Mouse (Mus musculus) midbrain, embryonic 15.5 days (tissue): ENCODE data around the gene Crygn. TPM values are rescaled to one million over a fixed set of nuclear protein-coding genes. Genes with fewer than 3 reads are reported as not detected.

Experiments
- ATAC-seq: fragments of 200-750 bp; cut with Nextera tagmentation; replicated peaks from 2 replicates; pipeline ENCODE4 v1.8.0; 2017; ENCODE audit warnings: moderate TSS enrichment
- H3K27ac ChIP-seq: fragments of 300-500 bp; sonication (generic); 2 replicates; pipeline ENCODE4 v1.5.1; 2015; ENCODE audit warnings: mild to moderate bottlenecking, inconsistent platforms
- H3K27me3 ChIP-seq: fragments of 300-500 bp; sonication (generic); replicated peaks from 2 replicates; pipeline ENCODE4 v1.6.1; 2015; ENCODE audit warnings: inconsistent platforms
- H3K36me3 ChIP-seq: fragments of 300-500 bp; sonication (generic); replicated peaks from 2 replicates; pipeline ENCODE4 v1.6.1; 2015; ENCODE audit warnings: inconsistent platforms
- H3K4me1 ChIP-seq: fragments of 300-500 bp; sonication (generic); 2 replicates; pipeline ENCODE4 v1.6.1; 2015; ENCODE audit warnings: inconsistent platforms
- H3K4me2 ChIP-seq: fragments of 300-500 bp; sonication (generic); 2 replicates; pipeline ENCODE4 v1.6.1; 2015; ENCODE audit warnings: inconsistent platforms, mild to moderate bottlenecking, moderate library complexity
- H3K4me3 ChIP-seq: fragments of 300-500 bp; sonication (generic); 2 replicates; pipeline ENCODE4 v1.5.1; 2015; ENCODE audit warnings: mild to moderate bottlenecking, inconsistent platforms
- H3K9ac ChIP-seq: fragments of 300-500 bp; sonication (generic); 2 replicates; pipeline ENCODE4 v1.6.1; 2015; ENCODE audit warnings: mild to moderate bottlenecking, inconsistent platforms
- H3K9me3 ChIP-seq: fragments of 300-500 bp; sonication (generic); 2 replicates; pipeline ENCODE4 v1.6.1; 2016; ENCODE audit warnings: inconsistent platforms
- WGBS: fragments of 180-500 bp; shearing (Covaris S2); methylation state at CpG from one replicate; pipeline ENCODE4 v1.1.7; 2015; ENCODE audit warnings: mixed read lengths; 5-methylcytosine and 5-hydroxymethylcytosine counted together
- polyA plus RNA-seq: library from polyadenylated mRNA; unstranded; fragments of >200 nt; fragmentation: Nextera tagmentation; extraction: Ambion mirVana; gene quantifications from 2 replicates; pipeline ENCODE4 v1.2.1, GENCODE M21; 2015

Gene Crygn
- 1.7 and 2.5 TPM in 2 replicates for polyA plus RNA-seq

DNA sequence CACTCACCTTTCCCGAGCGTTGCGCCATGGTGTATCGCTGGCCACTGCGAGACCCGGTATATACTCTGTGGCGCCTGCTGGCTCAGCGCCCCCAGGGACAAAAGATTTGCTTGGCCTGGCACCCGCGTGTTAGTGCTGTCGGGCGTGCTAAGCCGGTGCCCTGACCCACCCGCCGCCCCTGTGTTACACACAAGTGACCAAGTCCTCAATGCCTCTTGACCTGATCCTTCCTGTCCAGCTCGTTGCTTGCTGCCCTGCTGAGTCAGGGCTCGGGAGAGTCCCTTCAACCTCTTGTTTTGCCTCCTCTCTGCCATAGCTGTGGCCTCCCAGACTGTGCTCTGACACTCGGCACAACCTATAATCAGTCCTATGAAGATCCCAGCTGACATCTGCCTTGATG is at the start of gene Crygn:
Gene Crygn, minus strand, starts transcription at position 193 of the 400 bp plus-strand sequence.
- H3K4me1 ChIP-seq: no peaks in the 10 kb centered on the region
- no peak within 1 kb of the TSS for H3K9ac ChIP-seq
- ATAC-seq: no peak
- no peaks in the 10 kb centered on the region for H3K27me3 ChIP-seq
- H3K4me3 ChIP-seq: no peak within 1 kb of the TSS
- WGBS: 39% methylated on average over 18 of the region's 18 CpGs
- H3K9me3 ChIP-seq: no peaks in the 10 kb centered on the region
- no peak within 1 kb of the TSS for H3K4me2 ChIP-seq
- H3K36me3 ChIP-seq: no peaks in the 10 kb centered on the region
- H3K27ac ChIP-seq: no peak within 1 kb of the TSS

DNA sequence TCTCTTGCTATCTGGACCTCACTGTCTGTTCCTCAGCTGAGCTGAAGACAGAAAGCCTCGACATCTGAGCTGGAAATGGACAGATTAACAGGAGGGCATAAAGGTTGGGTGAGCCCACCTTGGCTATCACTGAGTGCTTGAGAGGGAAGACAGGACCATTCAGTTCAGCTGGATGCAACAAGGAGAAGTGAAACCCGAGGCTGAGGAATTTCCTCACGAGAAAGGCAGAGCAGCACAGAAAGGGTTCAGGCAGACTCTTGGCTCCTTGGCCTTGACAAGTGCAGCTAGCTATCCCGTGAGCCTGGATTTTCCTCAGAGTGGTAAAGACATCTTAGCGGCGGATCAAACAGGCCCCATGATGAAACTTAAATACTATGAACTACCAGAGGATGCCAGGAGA is 47.4 kb upstream of the Crygn start:
- no peak overlapping the region for H3K4me2 ChIP-seq
- no peaks in the 10 kb centered on the region for H3K4me1 ChIP-seq
- peaks cover 21% of the 10 kb centered on the region for H3K36me3 ChIP-seq
- H3K4me3 ChIP-seq: no peak overlapping the region
- H3K9me3 ChIP-seq: no peaks in the 10 kb centered on the region
- H3K27ac ChIP-seq: no peak overlapping the region
- no peaks in the 10 kb centered on the region for H3K27me3 ChIP-seq
- H3K9ac ChIP-seq: no peak overlapping the region
- ATAC-seq: no peak
- 72% methylated on average over 6 of the region's 6 CpGs for WGBS

DNA sequence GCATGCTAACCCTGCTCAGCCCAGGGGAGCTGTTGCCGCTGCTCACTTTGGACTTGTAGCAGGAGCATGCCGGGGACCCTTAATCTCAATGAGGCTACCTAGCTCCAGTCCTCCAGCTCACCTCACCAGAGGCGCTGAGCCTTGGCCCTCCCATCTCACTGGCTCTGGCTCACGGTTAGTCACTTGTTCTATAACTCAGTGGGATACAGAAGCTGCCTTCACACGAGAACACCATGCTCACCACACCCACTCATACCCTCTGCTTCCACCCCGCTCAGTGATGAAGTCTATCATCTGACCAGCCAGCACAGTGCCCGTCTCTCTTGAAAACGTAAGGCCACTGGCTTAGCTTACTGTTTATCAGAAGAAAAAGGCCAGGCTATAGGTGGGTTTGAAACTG is 46.9 kb upstream of the Crygn start:
- no peak overlapping the region for H3K4me2 ChIP-seq
- WGBS: 90% methylated on average over 8 of the region's 8 CpGs
- no peaks in the 10 kb centered on the region for H3K27me3 ChIP-seq
- ATAC-seq: no peak
- H3K4me1 ChIP-seq: no peaks in the 10 kb centered on the region
- H3K9ac ChIP-seq: no peak overlapping the region
- peaks cover 20% of the 10 kb centered on the region for H3K36me3 ChIP-seq
- no peak overlapping the region for H3K4me3 ChIP-seq
- H3K9me3 ChIP-seq: no peaks in the 10 kb centered on the region
- no peak overlapping the region for H3K27ac ChIP-seq

DNA sequence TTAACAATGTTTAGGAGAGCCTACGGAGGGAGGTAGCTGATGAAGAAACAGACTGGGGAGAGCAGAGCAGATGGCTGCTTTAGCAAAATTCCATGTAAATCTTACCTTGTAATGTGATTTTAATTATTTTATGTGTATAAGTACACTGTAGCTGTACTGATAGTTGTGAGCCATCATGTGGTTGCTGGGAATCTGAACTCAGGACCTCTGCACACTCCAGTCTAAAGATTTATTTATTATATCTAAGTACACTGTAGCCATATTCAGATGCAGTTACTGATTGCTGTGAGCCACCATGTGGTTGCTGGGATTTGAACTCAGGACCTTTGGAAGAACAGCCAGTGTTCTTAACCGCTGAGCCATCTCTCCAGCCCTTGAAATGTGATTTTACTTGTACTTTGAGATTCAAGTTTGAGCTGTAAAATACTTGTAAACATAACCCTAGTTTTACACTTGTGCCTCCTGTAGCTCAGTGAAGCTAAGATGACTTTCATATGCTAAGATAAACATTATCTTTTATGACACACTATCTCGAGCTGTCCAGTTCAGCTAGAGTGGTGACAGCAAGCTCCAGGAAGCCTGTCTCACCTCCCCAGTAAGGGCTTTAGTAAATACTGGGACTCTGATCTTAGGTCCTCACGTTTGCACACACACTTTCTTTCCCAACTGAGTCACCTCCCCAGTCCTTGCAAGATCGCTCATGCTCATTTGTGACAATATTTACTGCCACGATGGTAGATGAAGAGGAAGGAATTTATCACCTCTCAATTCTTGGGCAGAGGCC is 44.2 kb upstream of the Crygn start:
- H3K9ac ChIP-seq: no peak overlapping the region
- 79% methylated on average over 6 of the region's 6 CpGs for whole genome bisulfite sequencing
- no peak for ATAC-seq
- no peak overlapping the region for H3K4me2 ChIP-seq
- no peak overlapping the region for H3K27ac ChIP-seq
- H3K4me3 ChIP-seq: no peak overlapping the region
- no peaks in the 10 kb centered on the region for H3K9me3 ChIP-seq
- peaks cover 14% of the 10 kb centered on the region for H3K36me3 ChIP-seq
- no peaks in the 10 kb centered on the region for H3K4me1 ChIP-seq
- no peaks in the 10 kb centered on the region for H3K27me3 ChIP-seq

DNA sequence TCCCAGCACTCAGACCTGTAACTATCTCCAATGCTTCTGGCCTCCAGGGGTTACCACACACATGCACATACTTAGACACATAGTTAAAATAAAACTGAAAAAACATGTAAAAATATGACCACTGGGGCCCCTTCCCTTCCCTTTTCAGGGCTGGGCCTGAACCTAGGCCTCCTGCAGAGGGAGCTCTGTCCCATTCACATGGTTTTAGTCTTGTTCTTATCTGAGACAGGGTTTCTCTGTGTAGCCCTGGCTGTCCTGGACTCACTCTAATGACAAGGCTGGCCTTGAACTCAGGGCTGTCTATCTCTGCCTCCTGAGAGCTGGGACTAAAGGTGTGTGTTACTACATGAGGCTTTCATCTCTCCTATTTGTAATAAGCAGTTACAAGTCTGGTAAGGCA is 42.6 kb upstream of the Crygn start:
- peaks cover 13% of the 10 kb centered on the region for H3K36me3 ChIP-seq
- no peaks in the 10 kb centered on the region for H3K27me3 ChIP-seq
- no peaks in the 10 kb centered on the region for H3K9me3 ChIP-seq
- no peak overlapping the region for H3K9ac ChIP-seq
- ATAC-seq: no peak
- H3K4me3 ChIP-seq: no peak overlapping the region
- H3K27ac ChIP-seq: no peak overlapping the region
- H3K4me1 ChIP-seq: no peaks in the 10 kb centered on the region
- no peak overlapping the region for H3K4me2 ChIP-seq

DNA sequence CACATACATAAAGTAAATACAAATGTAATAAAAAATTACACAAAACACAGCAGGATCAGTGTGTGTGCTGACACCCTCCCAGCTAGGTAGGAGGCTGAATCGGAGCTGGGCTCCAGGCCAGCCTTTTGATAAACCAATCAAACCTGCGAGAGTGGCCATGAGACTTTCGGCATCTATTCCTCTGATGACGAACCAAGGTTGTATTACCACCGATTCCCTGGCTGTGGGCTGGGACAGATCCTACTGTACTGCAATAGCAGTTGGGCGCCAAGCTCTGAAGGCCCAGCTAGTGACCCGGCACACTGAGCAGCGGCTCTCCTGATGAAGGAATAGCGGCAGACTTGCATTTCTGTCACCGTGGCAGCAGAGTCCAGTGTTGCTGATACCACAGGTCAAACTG is 40.8 kb upstream of the Crygn start:
- H3K27me3 ChIP-seq: no peaks in the 10 kb centered on the region
- H3K9me3 ChIP-seq: no peaks in the 10 kb centered on the region
- 72% methylated on average over 10 of the region's 10 CpGs for WGBS
- no peak overlapping the region for H3K4me2 ChIP-seq
- no peaks in the 10 kb centered on the region for H3K4me1 ChIP-seq
- H3K4me3 ChIP-seq: no peak overlapping the region
- no peak overlapping the region for H3K9ac ChIP-seq
- H3K36me3 ChIP-seq: peaks cover 7% of the 10 kb centered on the region
- no peak overlapping the region for H3K27ac ChIP-seq
- ATAC-seq: no peak

DNA sequence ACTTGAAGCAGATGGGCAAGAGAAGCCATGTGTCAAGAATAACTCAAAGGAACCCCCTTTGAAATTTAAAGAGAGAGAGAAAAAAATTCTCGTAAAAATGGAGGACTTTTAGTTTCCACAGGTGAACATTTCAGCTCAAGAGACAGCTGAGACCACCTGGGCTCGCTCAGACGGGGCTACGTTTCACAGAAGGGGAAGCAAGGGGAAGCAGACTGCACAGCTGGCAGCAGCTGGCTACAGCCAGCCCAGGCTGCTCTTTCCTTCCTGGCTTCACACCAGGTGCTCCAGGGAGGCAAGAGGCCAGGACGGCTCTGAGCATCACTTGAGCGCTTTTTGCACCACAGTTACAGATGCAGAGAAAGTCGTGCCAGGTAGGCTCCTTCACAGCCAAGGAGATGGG is 40.0 kb upstream of the Crygn start:
- 61% methylated on average over 7 of the region's 7 CpGs for WGBS
- Histone ChIP-seq H3K4me2 (no peak overlapping the region), H3K9me3 (no peaks in the 10 kb centered on the region), H3K9ac (no peak overlapping the region), H3K27me3 (no peaks in the 10 kb centered on the region), H3K27ac (no peak overlapping the region), H3K4me1 (no peaks in the 10 kb centered on the region), H3K36me3 (peaks cover 5% of the 10 kb centered on the region), H3K4me3 (no peak overlapping the region)
- no peak for ATAC-seq

DNA sequence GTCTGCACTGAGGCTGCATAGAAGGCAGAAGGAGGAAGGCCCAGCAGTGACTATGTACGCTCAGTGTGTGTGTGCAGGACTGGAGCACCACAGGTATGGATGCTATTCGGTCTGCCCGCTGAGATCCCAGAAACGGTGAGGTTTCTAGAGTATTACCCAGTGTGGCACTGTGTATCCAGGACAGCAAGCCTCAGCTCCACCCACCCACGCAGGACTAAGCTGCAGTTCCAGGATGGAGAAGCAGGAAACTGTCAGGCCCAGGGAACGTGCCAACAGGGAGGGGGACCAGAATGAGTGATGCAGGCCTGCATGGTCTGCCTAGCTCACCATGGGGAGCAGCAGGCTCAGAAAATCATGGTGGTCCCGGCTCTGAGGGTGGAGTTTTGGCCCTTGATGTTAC is 35.2 kb upstream of the Crygn start:
- WGBS: 72% methylated on average over 7 of the region's 7 CpGs
- Histone ChIP-seq H3K4me1 (no peaks in the 10 kb centered on the region), H3K4me2 (no peak overlapping the region), H3K9ac (no peak overlapping the region), H3K4me3 (no peak overlapping the region), H3K9me3 (no peaks in the 10 kb centered on the region), H3K27ac (no peak overlapping the region), H3K27me3 (no peaks in the 10 kb centered on the region), H3K36me3 (no peaks in the 10 kb centered on the region)
- no peak for ATAC-seq

DNA sequence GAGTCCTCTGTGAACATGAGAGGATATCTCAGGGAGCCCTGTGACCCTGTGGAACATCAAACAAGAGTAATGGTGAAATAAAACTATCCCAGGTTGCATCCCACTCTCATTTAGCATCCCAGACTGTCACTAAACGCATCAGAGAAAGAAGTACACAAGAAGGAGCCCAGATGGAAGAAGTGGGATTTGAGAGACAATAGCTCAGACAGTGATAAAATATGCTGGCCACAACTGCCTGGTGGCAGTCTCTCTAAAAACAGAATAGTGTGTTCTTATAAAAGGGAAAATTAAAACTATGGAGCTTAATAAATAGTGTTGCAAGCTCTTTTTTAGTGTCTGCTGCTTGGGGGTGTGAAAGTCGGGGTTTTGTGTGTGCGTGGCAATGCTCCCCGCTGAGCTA is 25.1 kb upstream of the Crygn start:
- Histone ChIP-seq H3K27ac (no peak overlapping the region), H3K27me3 (peaks cover 6% of the 10 kb centered on the region; the same call in 1 of the 2 replicates), H3K36me3 (no peaks in the 10 kb centered on the region), H3K4me2 (no peak overlapping the region), H3K9me3 (no peaks in the 10 kb centered on the region), H3K4me3 (no peak overlapping the region), H3K9ac (no peak overlapping the region), H3K4me1 (peaks cover 7% of the 10 kb centered on the region; the same call in 1 of the 2 replicates)
- no peak for ATAC-seq
- 84% methylated on average over 4 of the region's 4 CpGs for WGBS

DNA sequence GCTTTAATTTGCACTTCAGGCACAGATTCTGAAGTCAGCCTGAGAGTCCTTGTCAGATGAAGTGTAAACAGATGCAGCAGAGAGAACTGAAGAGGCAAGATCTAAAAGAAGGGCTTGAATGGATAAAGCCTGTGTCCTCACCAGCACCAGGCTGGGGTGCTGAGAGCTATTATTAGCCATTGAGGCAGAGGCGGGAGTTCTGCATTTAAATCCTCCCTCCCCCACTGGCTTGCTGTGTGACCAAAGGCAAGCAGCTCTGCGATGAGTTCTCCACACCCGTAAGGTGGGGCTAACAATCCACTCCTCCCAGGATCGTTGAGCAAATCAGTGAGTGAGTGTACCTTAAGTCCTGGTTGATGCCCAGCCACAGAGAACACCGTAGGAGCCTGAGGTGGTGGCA is 23.2 kb upstream of the Crygn start:
- H3K4me1 ChIP-seq: peaks cover 7% of the 10 kb centered on the region; the same call in 1 of the 2 replicates
- H3K27me3 ChIP-seq: peaks cover 6% of the 10 kb centered on the region; the same call in 1 of the 2 replicates
- H3K9me3 ChIP-seq: no peaks in the 10 kb centered on the region
- no peak overlapping the region for H3K4me2 ChIP-seq
- H3K4me3 ChIP-seq: no peak overlapping the region
- H3K9ac ChIP-seq: no peak overlapping the region
- ATAC-seq: no peak
- H3K36me3 ChIP-seq: no peaks in the 10 kb centered on the region
- WGBS: 7% methylated on average over 5 of the region's 5 CpGs
- no peak overlapping the region for H3K27ac ChIP-seq

DNA sequence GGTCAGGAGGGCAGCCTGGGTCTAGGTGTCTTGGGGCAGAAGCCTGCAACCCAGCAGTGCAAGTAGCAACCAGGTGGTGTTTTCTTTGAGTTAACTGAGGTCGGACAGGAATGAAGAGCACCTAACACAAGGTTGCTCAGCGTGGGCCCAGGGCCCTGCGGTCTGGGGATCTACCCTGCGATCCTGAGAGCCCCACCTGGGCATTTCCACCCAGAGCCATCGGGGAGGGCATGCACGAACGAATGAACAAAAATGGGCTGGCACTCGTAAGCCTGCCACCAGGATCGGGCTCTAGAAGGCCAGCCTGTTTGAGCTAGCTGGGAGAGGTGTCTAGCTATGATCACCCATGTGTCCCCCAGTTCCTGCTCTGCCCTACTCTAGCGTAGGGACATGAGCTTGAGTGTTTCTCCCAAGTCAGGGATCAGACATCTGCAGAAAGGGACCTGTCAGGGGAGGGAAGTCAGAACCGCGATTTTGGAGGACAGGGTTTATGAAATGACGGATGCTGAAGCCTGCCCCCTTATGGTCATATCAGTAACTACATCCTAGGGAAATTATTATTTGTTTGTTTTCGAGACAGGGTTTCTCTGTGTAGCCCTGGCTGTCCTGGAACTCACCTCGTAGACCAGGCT is 22.2 kb upstream of the Crygn start:
- Histone ChIP-seq H3K4me3 (no peak overlapping the region), H3K36me3 (no peaks in the 10 kb centered on the region), H3K4me1 (peaks cover 7% of the 10 kb centered on the region; the same call in 1 of the 2 replicates), H3K27ac (no peak overlapping the region), H3K27me3 (peaks cover 6% of the 10 kb centered on the region; the same call in 1 of the 2 replicates), H3K9ac (no peak overlapping the region), H3K9me3 (no peaks in the 10 kb centered on the region), H3K4me2 (no peak overlapping the region)
- 48% methylated on average over 15 of the region's 15 CpGs for WGBS
- ATAC-seq: no peak

DNA sequence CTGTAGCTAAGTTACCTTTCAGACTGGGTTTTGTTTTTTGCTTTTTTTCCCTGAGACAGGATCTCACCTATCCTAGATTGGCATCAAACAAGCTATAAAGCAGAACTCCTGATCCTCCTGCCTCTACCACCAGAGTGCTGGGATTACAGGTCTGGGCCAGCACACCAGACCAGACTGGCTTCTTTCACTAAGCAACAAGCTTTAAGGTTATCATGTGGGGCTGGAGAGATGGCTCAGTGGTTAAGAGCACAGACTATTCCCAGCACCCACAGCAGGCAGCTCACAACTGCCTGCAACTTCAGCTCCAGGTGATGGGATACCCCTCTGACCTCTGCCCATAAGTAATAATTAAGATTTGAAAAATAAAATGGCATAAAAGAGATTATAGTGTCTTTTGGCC is 21.5 kb upstream of the Crygn start:
- Histone ChIP-seq H3K27me3 (peaks cover 6% of the 10 kb centered on the region; the same call in 1 of the 2 replicates), H3K4me3 (no peak overlapping the region), H3K9ac (no peak overlapping the region), H3K4me1 (peaks cover 7% of the 10 kb centered on the region; the same call in 1 of the 2 replicates), H3K27ac (no peak overlapping the region), H3K4me2 (no peak overlapping the region), H3K9me3 (no peaks in the 10 kb centered on the region), H3K36me3 (no peaks in the 10 kb centered on the region)
- ATAC-seq: no peak

DNA sequence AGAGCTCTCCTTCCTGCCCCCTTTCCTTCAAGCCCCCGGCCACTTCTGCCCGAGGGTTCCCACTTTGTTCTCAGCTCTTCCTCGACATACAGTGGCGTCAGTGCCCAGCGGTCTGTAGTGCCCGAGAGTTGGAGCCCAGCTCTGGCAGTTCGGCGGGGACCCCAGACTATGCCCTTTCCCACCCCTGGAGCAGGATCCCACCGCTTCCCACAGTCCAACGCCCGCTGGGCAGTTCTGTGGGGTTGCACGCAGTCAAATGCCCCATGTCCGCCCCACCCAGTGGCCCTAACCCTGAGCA is 21.0 kb upstream of the Crygn start:
- Histone ChIP-seq H3K36me3 (no peaks in the 10 kb centered on the region), H3K9me3 (no peaks in the 10 kb centered on the region), H3K4me3 (peak overlapping the region; percentile 5; the same call in 1 of the 2 replicates), H3K27me3 (peaks cover 6% of the 10 kb centered on the region; the same call in 1 of the 2 replicates), H3K9ac (no peak overlapping the region), H3K4me1 (peaks cover 7% of the 10 kb centered on the region; the same call in 1 of the 2 replicates), H3K4me2 (peak overlapping the region; percentile 41), H3K27ac (no peak overlapping the region)
- 28% methylated on average over 13 of the region's 13 CpGs for WGBS
- no peak for ATAC-seq
